Mouse (Mus musculus) MEL-GATA-1-ER (cell line): Measurements from ENCODE around the gene Ptpn7.

Experiments used
- DNase-seq: peaks from one replicate; pipeline ENCODE4 v3.0.0-alpha.2; 2012; ENCODE audit warnings: low read depth; ENCODE audit errors: extremely low read depth

Gene Ptpn7

DNA sequence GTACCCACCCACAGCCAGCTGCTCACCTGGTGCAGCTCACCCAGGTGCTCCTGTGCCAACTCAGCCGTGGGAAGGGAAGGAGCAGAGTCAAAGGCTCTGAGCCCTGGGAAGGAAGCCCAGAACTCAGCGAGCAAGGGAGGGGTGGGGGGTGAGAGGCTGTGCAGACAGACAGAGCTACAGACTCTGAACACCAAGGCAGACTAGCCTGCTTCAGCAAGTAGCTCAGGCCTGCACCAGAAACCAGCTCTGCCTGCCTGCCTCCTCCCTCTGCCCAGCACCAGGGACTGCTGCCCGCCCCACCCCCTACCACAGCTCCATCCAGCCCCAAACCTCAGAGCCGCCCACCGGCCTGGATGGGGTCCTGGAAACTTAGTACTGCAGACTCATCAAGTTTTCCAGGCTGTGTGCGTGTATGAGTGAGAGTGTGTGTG, 4.5 kb upstream of the Ptpn7 start:
- DNase-seq: no peak

GRCm38 (mm10) chr1:135128986-135129385, 3.5 kb upstream of the Ptpn7 start:
- DNase-seq: no peak

DNA sequence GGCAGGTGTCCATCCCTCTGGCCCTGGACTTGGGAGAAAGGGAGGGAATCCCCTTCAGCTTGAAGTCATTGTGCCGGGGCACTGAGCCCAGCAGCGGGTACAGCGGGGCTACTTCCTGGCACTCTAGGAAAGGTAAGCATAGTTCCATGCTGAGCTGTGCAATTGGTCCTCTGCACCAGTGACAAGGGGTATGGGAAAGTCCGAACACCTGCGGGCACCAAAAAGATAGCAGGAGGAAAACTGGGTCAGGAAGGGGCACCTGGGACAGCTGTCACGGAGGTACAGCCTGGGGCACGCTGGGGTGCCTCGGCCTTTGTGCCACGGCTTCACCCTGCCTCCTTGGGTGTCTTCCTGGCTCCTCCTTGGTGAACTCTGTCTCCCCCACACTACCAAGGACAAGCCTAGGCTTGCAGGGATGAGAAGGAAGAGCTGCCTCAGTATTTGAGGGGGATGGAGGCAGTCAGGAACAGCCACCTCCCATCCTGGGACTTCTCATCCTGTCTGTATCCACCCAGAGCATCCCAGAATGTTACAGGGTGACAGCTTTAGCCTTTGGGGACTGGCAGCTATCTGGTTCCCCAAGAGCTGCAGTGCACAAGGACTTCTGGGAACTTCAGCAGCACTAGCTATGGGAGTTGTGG, 2.8 kb upstream of the Ptpn7 start:
- DNase-seq: no peak

- DNase-seq: peak; percentile 30
These were observed 2.0 kb upstream of the Ptpn7 start for GRCm38 (mm10) chr1:135130376-135131018.

DNA sequence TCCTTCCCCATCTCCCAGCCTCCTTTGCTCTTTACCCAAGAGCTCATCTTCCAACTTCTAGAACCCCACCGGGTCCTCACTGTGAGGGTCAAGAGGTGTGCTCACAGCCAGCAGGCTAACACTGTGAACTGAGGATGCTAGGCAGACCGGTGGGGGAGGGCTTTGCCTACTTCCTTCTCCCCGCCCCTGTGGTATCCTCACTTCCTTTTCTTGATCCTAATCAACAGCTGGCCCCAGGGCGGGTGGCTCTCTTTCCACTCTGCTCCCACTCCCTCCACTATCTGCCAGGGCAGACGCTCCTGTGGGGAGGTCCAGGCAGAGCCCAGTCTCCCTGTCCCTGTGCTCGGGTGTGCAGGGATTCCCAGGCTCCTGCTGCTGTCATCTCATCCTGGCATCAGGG, 1.5 kb upstream of the Ptpn7 start:
- peak; percentile 76 for DNase-seq

GRCm38 (mm10) chr1:135131560-135131959, 940 bp upstream of the Ptpn7 start:
- DNase-seq: peak; percentile 26

- DNase-seq: peak; percentile 57
These were observed 431 bp downstream of the Ptpn7 start for GRCm38 (mm10) chr1:135132893-135133369.

- DNase-seq: peak; percentile 46
These were observed 1.4 kb downstream of the Ptpn7 start for GRCm38 (mm10) chr1:135133678-135134435.

DNA sequence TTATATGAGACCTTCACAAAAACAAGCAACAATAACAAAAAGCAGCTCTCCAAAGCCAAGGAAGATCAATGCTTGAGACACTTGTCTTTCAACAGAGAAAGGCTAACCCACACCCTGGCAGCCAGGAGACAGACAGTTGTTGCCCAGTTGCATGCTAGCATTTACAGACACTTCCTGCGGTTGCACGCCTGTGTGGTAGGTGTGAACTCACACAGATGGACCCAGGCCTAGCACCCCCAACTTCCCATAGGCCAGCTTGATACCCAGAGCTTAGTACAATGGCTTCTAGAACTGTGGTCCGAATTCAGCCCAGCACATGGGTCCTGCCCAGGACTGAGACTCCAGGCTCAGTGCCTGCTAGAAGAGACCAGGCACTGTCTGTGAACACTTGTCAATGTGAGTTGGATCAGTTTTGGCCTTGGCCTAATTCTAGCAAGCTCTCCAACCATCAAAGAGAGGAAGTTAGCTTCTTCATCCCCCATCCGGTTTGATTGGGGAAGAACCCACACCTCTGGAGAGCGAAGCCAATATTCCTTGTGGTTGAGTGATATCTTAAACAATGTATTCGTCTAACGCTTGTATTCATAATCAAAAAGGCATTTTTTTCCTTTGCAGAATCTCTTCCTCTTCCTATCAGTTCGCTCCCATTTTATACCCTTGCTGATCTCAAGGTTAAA, 2.7 kb downstream of the Ptpn7 start:
- DNase-seq: peak; percentile 63

GRCm38 (mm10) chr1:135136500-135136899, 4.0 kb downstream of the Ptpn7 start:
- peak; percentile 73 for DNase-seq

- DNase-seq: peak; percentile 8
These were observed 7.4 kb downstream of the Ptpn7 start for GRCm38 (mm10) chr1:135139906-135140305.

DNA sequence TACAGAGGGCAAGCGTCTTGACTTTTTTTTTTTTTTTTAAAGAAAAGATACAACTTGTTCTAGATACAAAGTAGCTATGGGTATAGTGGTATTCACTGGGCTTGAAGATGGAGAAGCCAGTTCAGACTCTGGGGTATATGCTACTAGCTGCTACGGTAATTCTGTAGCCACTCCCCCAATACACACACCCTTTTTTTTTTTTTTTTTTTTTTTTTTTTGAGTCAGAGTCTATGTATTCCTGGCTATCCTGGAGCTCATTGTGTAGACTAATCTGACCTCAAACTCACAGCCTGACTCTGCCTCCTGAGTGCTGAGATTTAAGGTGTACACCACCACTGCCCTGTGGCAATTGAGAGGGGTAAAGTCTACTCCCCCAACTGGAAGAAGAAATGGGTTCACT, 10.0 kb downstream of the Ptpn7 start:
- DNase-seq: no peak

DNA sequence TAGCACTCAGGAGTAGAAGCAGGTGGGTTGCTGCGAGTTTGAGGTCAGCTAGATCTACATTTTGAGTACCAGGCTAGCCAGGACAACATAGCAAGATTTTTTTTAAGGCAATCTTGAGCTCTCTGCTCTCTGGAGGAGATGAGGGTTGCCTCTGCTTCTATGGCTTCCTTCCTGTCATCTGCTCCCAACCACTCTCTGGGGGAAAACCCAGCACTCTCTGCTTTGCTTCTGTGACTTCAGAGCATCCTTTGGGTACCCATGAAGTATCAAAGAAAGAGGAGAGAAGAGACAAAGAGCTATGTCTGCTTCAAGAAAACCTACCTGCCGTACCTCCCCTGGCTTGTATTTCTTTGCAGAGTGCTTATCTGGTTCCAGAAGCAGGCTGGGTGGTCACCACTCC, 11.4 kb downstream of the Ptpn7 start:
- no peak for DNase-seq

- peak; percentile 24 for DNase-seq
These were observed 13.8 kb downstream of the Ptpn7 start, which contains the start of gene Arl8a for GRCm38 (mm10) chr1:135146077-135146945. Gene Arl8a (plus strand): TSS chr1:135146824.

GRCm38 (mm10) chr1:135146946-135147701, 14.6 kb downstream of the Ptpn7 start:
- DNase-seq: peak; percentile 88

DNA sequence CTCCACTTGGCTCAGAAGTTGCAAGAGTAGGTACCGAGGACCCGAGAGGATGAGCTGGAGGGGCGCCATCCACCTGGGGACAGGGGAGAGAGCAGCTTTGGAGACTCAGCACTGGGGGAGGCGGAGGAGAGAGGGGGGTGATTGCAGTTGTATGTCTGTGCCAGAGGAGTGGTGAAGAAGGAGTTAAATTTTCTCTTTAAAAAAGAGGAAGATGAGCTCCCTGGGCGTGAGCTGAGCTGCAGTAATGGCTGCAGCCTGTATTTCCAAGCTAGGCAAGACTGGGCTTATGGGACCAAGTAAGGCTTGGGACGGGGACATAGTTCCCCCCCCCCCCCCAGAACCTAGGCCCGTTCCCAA, 15.2 kb downstream of the Ptpn7 start:
- peak; percentile 78 for DNase-seq

DNA sequence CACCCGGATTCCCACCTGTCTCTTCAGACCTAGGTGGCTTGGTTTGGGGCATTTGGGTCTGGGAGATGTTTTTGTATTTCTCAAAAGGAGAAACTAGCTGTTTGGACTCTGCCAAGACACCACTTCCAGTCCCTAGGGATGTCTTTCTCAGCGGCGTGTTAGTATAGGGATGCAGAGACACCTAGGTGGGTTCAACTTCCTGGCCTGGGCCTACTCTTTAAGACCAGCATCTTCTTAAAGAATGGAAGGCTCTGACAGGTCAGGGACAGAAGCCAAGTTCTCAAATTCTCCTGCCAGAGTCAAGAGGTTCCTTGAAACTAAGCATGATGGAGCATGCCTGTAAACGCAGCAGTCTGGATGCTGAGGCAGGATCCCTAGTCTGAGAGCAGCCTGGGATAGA, 16.0 kb downstream of the Ptpn7 start:
- DNase-seq: no peak

GRCm38 (mm10) chr1:135148996-135149395, 16.5 kb downstream of the Ptpn7 start:
- DNase-seq: no peak

- no peak for DNase-seq
These were observed 21.5 kb downstream of the Ptpn7 start for GRCm38 (mm10) chr1:135154011-135154410.

GRCm38 (mm10) chr1:135154411-135154959, 22.0 kb downstream of the Ptpn7 start:
- DNase-seq: peak; percentile 59
